Mouse (Mus musculus) embryonic facial prominence, embryonic 15.5 days (tissue): Measurements from ENCODE around the gene Rhog. TPM values are rescaled to one million over a fixed set of nuclear protein-coding genes. Genes with fewer than 3 reads are reported as not detected.
"Not testable (repeated sequence)": the region's sequence is repeated elsewhere in the genome, so short reads cannot be mapped to it uniquely, and the experiment has no call there.

Experiments used
- ATAC-seq: fragments of 200-750 bp; cut with Nextera tagmentation; 2 replicates; pipeline ENCODE4 v1.8.0; 2017; ENCODE audit warnings: low read depth, moderate TSS enrichment; ENCODE audit not compliant: insufficient number of reproducible peaks, low FRiP score, low TSS enrichment
- H3K27ac ChIP-seq: fragments of 300-500 bp; sonication (generic); replicated peaks from 2 replicates; pipeline ENCODE4 v1.5.1; 2015; ENCODE audit warnings: mild to moderate bottlenecking, inconsistent platforms
- H3K27me3 ChIP-seq: fragments of 300-500 bp; sonication (generic); 2 replicates; pipeline ENCODE4 v1.6.1; 2015; ENCODE audit warnings: inconsistent platforms
- H3K36me3 ChIP-seq: fragments of 300-500 bp; sonication (generic); 2 replicates; pipeline ENCODE4 v1.6.1; 2015; ENCODE audit warnings: mild to moderate bottlenecking, inconsistent platforms
- H3K4me1 ChIP-seq: fragments of 300-500 bp; sonication (generic); 2 replicates; pipeline ENCODE4 v1.6.1; 2015; ENCODE audit warnings: inconsistent platforms
- H3K4me2 ChIP-seq: fragments of 300-500 bp; sonication (generic); replicated peaks from 2 replicates; pipeline ENCODE4 v1.6.1; 2015; ENCODE audit warnings: mild to moderate bottlenecking, inconsistent platforms
- H3K4me3 ChIP-seq: fragments of 300-500 bp; sonication (generic); replicated peaks from 2 replicates; pipeline ENCODE4 v1.5.1; 2015; ENCODE audit warnings: mild to moderate bottlenecking, inconsistent platforms
- H3K9ac ChIP-seq: fragments of 300-500 bp; sonication (generic); 2 replicates; pipeline ENCODE4 v1.6.1; 2015; ENCODE audit warnings: inconsistent platforms
- H3K9me3 ChIP-seq: fragments of 300-500 bp; sonication (generic); replicated peaks from 2 replicates; pipeline ENCODE4 v1.6.1; 2016; ENCODE audit warnings: inconsistent platforms
- WGBS: fragments of 180-500 bp; shearing (Covaris S2); methylation state at CpG from one replicate; pipeline ENCODE4 v1.1.7; 2015; 5-methylcytosine and 5-hydroxymethylcytosine counted together
- polyA plus RNA-seq: library from polyadenylated mRNA; unstranded; fragments of >200 nt; fragmentation: Nextera tagmentation; extraction: Ambion mirVana; gene quantifications from 2 replicates; pipeline ENCODE4 v1.2.1, GENCODE M21; 2015

Rhog gene
- polyA plus RNA-seq, 1 experiment from 2014 or later, result 69.9 TPM

DNA sequence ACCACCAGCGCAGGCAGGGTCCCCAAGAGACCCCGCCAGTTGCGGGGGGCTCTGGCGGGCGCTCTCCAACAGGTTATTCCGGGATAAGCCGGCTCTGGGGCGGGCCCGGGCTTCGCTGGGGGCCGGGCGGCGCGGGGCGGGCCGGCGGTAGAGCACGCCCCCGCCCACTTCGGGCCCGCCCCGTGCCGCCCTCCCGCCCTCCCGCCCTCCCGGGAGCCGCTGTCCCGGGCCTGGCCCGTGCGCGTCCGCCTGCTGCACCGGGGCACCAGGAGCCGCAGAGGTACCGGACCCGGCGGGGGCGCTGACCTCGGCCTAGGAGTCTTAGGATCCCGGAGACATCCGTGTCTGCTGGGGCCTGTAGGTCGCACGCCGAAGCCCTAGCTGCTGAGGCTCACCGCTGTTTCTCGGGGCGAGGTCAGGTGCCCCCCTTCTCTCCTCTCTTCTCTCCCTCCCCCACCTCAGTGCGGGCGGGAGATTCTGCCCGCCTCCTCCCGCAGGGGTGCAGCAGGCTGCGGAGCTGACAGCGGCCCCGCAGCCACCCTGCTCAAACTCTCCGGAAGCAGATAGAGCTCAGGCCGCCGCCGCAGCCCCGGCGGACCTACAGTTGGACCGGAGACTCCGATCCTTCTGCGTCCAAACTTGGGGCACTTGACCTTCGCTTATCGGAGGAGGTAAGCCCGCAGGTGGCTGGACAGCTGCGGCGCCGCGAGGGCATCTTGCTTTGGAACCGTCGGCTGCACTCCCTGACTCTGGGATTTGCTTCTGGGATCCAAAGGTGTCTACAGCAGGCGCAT, 11.9 kb upstream of the Rhog start, which contains the start of gene Stim1:
TSS of gene Stim1 (plus strand) at position 206 of the 794 bp plus-strand sequence.
- peak within 1 kb of the TSS; percentile 83 for H3K4me2 ChIP-seq
- WGBS, result under 1% methylated on average over 51 of the region's 73 CpGs
- H3K4me3 ChIP-seq, result peak within 1 kb of the TSS; percentile 63
- peak within 1 kb of the TSS; percentile 78 for H3K9ac ChIP-seq
- H3K4me1 ChIP-seq, result peaks cover 27% of the 10 kb centered on the region
- ATAC-seq, result peak; percentile 91
- H3K9me3 ChIP-seq, result no peaks in the 10 kb centered on the region
- peak within 1 kb of the TSS; percentile 68 for H3K27ac ChIP-seq
- no peaks in the 10 kb centered on the region for H3K27me3 ChIP-seq
- no peaks in the 10 kb centered on the region for H3K36me3 ChIP-seq

DNA sequence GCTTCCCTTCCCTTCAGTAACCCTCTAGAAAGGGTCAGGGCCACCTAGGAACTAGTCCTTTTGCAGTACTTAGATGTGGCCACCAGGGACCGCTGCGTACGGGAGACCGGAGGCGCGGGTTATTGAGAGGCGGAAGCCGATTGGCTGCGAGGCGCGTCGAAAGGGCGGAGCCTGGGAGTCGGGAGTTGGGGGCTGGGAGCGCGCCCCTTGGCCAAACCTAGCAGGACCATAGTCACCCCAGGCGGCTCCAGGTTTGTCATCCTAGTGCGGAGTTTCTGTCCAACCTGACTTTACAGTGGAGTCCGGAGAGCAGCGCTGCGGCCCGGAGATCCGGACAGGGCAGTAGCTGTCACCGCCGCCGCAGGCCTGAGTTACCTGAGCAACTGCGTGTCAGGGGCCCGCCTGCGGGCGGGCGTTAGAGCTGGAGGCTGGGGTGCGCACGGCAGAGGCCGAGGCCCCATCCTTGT, 11.3 kb upstream of the Rhog start:
- Histone ChIP-seq H3K4me1 (peaks cover 21% of the 10 kb centered on the region), H3K27me3 (no peaks in the 10 kb centered on the region), H3K4me2 (peak overlapping the region; percentile 83), H3K4me3 (peak overlapping the region; percentile 63), H3K9ac (peak overlapping the region; percentile 78; the same call in 1 of the 2 replicates), H3K9me3 (no peaks in the 10 kb centered on the region), H3K27ac (peak overlapping the region; percentile 68), H3K36me3 (no peaks in the 10 kb centered on the region)
- WGBS, result under 1% methylated on average over 34 of the region's 34 CpGs
- peak; percentile 88 for ATAC-seq

DNA sequence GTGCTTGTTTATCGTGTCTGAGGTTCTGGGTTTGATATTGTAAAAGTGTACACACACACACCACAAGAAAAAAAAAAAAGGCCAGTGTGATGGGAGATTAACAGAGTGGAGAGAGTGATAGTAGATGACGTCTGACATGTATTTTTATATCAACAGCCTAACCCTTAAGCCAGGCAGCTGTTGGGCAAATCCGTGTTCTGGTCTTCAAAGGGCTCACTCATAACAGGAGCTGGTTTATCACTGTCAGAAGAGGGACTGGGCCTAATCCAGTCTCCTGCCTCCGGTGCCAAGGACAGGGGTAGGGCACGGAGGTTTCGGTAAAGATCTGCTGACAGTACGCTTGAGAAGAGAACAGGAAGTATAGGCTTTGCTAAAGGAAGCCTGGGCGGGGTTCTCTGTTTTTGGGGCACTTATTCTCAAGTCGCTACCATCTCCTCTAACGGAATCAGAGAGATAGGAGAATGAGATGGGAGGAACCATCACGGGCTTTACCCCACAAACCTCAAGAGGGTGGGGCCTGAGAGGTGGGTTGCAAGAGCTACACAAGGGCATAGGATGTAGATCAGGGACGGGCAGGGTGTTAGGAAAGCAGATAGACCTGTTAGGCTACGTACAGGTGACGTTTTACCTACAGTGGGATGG, 10.7 kb upstream of the Rhog start:
- Histone ChIP-seq H3K36me3 (no peaks in the 10 kb centered on the region), H3K27ac (peak overlapping the region; percentile 68; the same call in 1 of the 2 replicates), H3K4me2 (peak overlapping the region; percentile 83), H3K27me3 (no peaks in the 10 kb centered on the region), H3K4me1 (peaks cover 21% of the 10 kb centered on the region), H3K9ac (no peak overlapping the region), H3K9me3 (no peaks in the 10 kb centered on the region), H3K4me3 (peak overlapping the region; percentile 63)
- ATAC-seq, result no peak
- 41% methylated on average over 14 of the region's 14 CpGs for WGBS

DNA sequence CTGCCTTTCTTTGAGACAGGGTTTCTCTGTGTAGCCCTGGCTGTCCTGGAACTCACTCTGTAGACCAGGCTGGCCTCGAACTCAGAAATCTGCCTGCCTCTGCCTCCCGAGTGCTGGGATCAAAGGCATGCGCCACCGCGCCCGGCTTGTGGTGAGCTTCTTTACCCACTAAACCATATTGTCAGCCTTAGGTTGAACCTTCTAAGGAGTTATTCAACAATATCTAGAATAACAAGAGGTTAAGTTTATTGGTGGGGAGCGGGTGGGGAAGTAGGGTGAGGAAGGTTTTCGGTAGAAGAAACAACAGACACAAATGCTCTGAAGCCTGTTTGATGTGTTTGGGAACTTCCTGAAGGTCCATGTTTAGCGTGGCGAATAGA, 10.2 kb upstream of the Rhog start:
- H3K4me3 ChIP-seq, H3K9me3 ChIP-seq, H3K27me3 ChIP-seq, H3K36me3 ChIP-seq, H3K4me2 ChIP-seq, H3K27ac ChIP-seq, H3K9ac ChIP-seq, ATAC-seq: not testable (repeated sequence)
- H3K4me1 ChIP-seq, result peaks cover 21% of the 10 kb centered on the region
- 89% methylated on average over 10 of the region's 10 CpGs for WGBS

DNA sequence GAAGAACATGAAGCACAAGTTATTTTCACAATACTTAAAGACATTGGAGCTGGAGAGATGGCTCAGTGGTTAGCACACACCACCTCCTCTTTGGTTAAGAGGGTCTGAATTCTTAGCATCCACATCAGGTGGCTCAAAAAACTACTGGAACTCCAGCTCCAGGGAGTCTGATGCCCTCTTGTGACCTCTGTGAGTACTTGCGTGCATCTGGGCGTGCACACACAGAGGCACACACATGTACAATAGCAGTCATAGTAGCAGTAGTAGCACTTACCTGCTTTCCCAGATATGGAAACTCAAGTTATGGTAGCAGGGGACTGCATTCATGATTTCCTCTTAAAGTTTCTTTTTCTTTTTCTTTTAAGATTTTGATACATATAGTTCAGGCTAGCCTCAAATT, 7.2 kb upstream of the Rhog start:
- H3K4me2 ChIP-seq, result no peak overlapping the region
- no peaks in the 10 kb centered on the region for H3K36me3 ChIP-seq
- 90% methylated on average over 2 of the region's 2 CpGs for WGBS
- H3K9ac ChIP-seq, result no peak overlapping the region
- H3K27me3 ChIP-seq, result no peaks in the 10 kb centered on the region
- ATAC-seq, result no peak
- H3K4me1 ChIP-seq, result peaks cover 4% of the 10 kb centered on the region; the same call in 1 of the 2 replicates
- H3K4me3 ChIP-seq, result no peak overlapping the region
- H3K27ac ChIP-seq, result no peak overlapping the region
- H3K9me3 ChIP-seq, result no peaks in the 10 kb centered on the region

DNA sequence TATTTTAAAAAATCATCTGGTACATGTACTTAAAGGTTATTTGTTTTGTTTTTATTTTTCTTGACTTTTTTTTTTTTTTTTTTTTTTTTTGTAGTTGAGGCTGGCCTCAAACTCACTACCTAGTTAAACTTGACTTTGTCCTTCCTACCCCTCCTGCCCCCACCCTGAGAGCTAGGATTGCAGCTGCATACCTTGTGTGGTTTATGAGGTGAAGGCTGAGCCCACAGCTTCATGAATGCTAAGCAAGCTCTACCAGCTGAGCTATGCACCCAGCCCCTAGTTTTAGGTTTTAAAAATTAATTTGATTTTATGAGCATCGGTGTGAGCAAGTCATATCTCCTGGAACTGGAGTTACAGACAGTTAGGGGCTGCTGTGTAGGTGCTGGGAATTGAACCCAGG, 4.7 kb upstream of the Rhog start:
- Histone ChIP-seq H3K4me3 (no peak overlapping the region), H3K4me1 (no peaks in the 10 kb centered on the region), H3K9me3 (no peaks in the 10 kb centered on the region), H3K27ac (no peak overlapping the region), H3K4me2 (no peak overlapping the region), H3K9ac (no peak overlapping the region), H3K27me3 (no peaks in the 10 kb centered on the region), H3K36me3 (no peaks in the 10 kb centered on the region)
- 95% methylated on average over 1 of the region's 1 CpGs for WGBS
- no peak for ATAC-seq

DNA sequence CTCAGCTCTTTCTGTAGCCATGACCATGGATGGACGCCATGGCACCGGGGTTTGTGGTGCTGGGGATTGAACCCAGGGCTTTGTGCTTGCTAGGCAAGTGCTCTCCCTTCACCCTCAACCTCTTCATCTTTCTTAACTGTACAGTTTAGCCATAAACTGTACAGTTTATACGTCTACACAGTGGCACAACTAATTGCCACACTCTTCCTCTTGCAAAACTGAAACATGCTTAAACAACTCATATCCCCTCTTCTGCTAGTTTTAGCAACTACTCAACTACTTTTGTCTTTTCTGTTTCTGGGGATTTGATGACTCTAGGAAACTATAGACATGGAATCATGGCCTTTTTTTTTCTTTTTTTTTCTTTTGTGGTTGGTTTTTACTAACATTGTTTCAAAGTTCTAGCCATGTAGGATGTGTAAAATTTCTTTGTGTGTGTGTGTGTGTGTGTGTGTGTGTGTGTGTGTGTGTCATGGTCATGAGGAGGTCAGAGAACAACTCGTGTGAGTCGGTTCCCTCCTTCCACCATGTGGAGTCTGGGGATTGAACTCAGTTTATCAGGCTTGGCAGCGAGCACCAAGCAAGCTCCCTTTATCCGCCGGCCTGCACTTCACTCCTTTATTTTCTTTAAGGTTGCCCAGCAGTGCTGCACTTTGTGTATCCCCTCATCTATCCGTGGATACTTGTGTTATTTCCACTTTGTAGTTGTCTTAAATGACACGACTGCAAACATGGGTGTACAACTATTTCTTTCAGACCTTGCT, 4.0 kb upstream of the Rhog start:
- Histone ChIP-seq H3K4me2 (no peak overlapping the region), H3K9me3 (no peaks in the 10 kb centered on the region), H3K9ac (no peak overlapping the region), H3K27ac (no peak overlapping the region), H3K4me3 (no peak overlapping the region), H3K36me3 (no peaks in the 10 kb centered on the region), H3K27me3 (no peaks in the 10 kb centered on the region), H3K4me1 (no peaks in the 10 kb centered on the region)
- ATAC-seq, result no peak
- 78% methylated on average over 10 of the region's 10 CpGs for WGBS

DNA sequence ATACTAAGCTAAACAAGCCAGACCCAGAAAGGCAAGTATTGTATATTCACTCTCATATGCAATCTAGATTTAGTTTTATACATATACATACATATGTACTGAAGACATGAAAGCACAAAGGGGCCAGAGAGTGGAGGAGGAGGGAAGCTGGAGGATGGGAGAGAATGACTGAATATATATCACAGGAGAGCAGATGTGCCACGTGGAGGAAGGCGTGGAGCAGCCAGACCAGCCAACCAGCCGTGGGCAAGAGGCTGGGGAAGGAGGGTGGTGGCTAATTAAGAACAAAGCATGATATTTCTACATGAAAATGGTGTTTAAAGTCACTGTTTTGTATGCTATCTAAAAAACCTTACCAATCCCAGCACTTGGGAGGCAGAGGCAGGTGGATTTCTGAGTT, 2.9 kb upstream of the Rhog start:
- no peak overlapping the region for H3K4me3 ChIP-seq
- H3K9me3 ChIP-seq, result no peaks in the 10 kb centered on the region
- H3K36me3 ChIP-seq, result no peaks in the 10 kb centered on the region
- H3K4me1 ChIP-seq, result no peaks in the 10 kb centered on the region
- H3K27ac ChIP-seq, result no peak overlapping the region
- no peaks in the 10 kb centered on the region for H3K27me3 ChIP-seq
- 74% methylated on average over 3 of the region's 3 CpGs for WGBS
- no peak overlapping the region for H3K9ac ChIP-seq
- ATAC-seq, result no peak
- H3K4me2 ChIP-seq, result no peak overlapping the region

DNA sequence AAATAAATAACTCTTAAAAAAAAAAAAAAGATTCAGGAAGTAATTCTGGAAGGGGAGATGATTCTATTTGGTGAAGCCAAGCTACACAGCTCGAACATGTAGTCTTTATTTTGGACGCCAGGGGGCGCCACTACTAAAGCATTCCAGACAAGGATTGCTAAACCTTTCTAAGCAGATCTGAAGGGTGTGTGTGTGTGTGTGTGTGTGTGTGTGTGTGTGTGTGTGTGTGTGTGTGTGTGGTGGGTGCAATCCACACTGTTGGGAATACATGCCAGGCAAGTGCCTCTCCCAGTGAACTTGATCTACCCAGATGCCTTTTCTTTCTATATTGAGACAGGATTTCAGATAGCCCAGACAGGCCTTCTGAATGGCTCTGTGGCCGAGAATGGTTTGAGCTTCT, 2.3 kb upstream of the Rhog start:
- no peaks in the 10 kb centered on the region for H3K4me1 ChIP-seq

DNA sequence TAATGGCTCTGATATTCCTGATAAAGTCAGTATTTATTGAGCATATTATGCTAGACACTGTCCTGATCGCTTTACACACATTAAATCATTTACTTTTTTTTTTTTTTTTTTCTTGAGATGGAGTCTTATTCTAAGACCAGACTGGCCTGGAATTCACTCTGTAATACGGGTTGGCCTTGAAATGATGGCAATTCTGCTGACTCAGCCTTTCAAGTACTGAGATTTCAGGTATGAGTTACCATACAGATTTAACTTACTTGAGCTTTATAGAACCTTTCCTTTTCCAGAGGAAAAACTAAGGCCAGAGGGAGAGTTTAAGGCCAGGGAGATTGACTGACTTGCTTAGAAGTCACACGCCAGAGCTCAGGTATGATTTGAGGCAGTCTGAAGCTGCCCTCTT, 782 bp upstream of the Rhog start:
- no peak overlapping the region for H3K9ac ChIP-seq
- H3K4me3 ChIP-seq, result no peak overlapping the region
- no peaks in the 10 kb centered on the region for H3K4me1 ChIP-seq
- H3K4me2 ChIP-seq, result no peak overlapping the region
- no peak overlapping the region for H3K27ac ChIP-seq
- ATAC-seq, result no peak
- no peaks in the 10 kb centered on the region for H3K9me3 ChIP-seq
- WGBS, result 78% methylated on average over 3 of the region's 3 CpGs
- H3K36me3 ChIP-seq, result no peaks in the 10 kb centered on the region
- no peaks in the 10 kb centered on the region for H3K27me3 ChIP-seq

More for the DNA sequence above, 2.3 kb upstream of the Rhog start:
- WGBS, result 18% methylated on average over 4 of the region's 4 CpGs
- ATAC-seq, result peak; percentile 72
- H3K4me2 ChIP-seq, result no peak overlapping the region
- H3K9ac ChIP-seq, result no peak overlapping the region
- H3K27ac ChIP-seq, result no peak overlapping the region
- no peaks in the 10 kb centered on the region for H3K9me3 ChIP-seq
- H3K4me3 ChIP-seq, result no peak overlapping the region
- H3K27me3 ChIP-seq, result no peaks in the 10 kb centered on the region
- H3K36me3 ChIP-seq, result no peaks in the 10 kb centered on the region

DNA sequence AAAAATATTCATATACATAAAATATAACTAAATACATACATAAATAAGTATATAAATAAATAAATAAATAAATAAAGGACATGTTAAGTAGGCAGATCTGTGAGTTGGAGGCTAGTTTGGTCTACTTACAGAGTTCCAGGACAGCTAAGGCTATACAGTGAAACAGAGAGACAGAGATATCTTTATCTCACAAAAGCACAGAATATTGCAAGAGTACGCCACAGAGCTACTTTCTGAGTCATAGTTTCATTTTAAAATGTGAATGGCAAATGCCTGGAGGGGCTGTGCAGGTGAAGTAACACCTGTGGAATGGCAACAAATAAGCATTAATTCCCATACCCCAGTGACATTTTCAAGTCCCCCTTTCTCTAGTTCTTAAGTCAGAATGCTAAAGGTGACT, 2.2 kb downstream of the Rhog start:
- Histone ChIP-seq H3K4me3 (no peak overlapping the region), H3K9me3 (no peaks in the 10 kb centered on the region), H3K4me1 (peaks cover 11% of the 10 kb centered on the region), H3K4me2 (no peak overlapping the region), H3K27me3 (no peaks in the 10 kb centered on the region), H3K36me3 (no peaks in the 10 kb centered on the region), H3K9ac (no peak overlapping the region), H3K27ac (no peak overlapping the region)
- 71% methylated on average over 1 of the region's 1 CpGs for WGBS
- no peak for ATAC-seq
